ENCODE assay signal across 8 mouse cellular contexts in genomic region chr16:95350499-95350898, GRCm38 (mm10).
DNase-seq lines count a peak whose midpoint lies in the region; ATAC-seq and TF ChIP-seq lines count a peak whose summit lies in the region.

No protein-coding gene starts in this region.

- H3K9ac ChIP-seq in kidney, embryonic 14.5 days (ENCODE audit: low read depth, low read length) = no peak overlapping the region
- 0 out of 2 replicates have a peak overlapping the region, but pooled peaks have one; percentile 10 for H3K9ac ChIP-seq in midbrain, embryonic 16.5 days (ENCODE audit: low read depth, low read length)

- no peak overlapping the region for H3K4me2 ChIP-seq in kidney, embryonic 14.5 days (replicated peaks; ENCODE audit: low read depth, low read length)
- H3K4me2 ChIP-seq in midbrain, embryonic 16.5 days (ENCODE audit: low read length) = no peak overlapping the region

- H3K9me3 ChIP-seq in kidney, embryonic 14.5 days (ENCODE audit: control insufficient read depth, low read length) = no peaks in the 10 kb centered on the region
- no peaks in the 10 kb centered on the region for H3K9me3 ChIP-seq in midbrain, embryonic 16.5 days (replicated peaks; ENCODE audit: control insufficient read depth, low read length, poor library complexity, severe bottlenecking)

- intact Hi-C loops in heart, postnatal 10 days (cut with DNase I) = loop anchor here (2.0 to 5.0 kb wide), 2 partner anchors 107 to 220 kb away; no protein-coding TSS in a partner anchor
- intact Hi-C loops in left cerebral cortex, postnatal 25 days (cut with DNase I) = loop anchor here (2.0 to 5.0 kb wide), 2 partner anchors 597 to 614 kb away; no protein-coding TSS in a partner anchor

- no peaks in the 10 kb centered on the region for H3K27me3 ChIP-seq in kidney, adult 2 months (replicated peaks; ENCODE audit: control insufficient read depth, insufficient read depth, low read length)
- H3K27me3 ChIP-seq in kidney, embryonic 14.5 days (ENCODE audit: control insufficient read depth, insufficient read depth, low read length) = no peaks in the 10 kb centered on the region
- H3K27me3 ChIP-seq in midbrain, embryonic 16.5 days (ENCODE audit: control insufficient read depth, insufficient read depth, low read depth, low read length) = no peaks in the 10 kb centered on the region; the same call in 1 of the 2 replicates

- H3K27ac ChIP-seq in kidney, adult 2 months (ENCODE audit: insufficient read depth, low read depth, low read length) = no peak overlapping the region
- H3K27ac ChIP-seq in kidney, embryonic 14.5 days (ENCODE audit: low read depth, low read length) = no peak overlapping the region
- H3K27ac ChIP-seq in midbrain, embryonic 16.5 days (ENCODE audit: low read length) = no peak overlapping the region

- no peaks in the 10 kb centered on the region for H3K36me3 ChIP-seq in kidney, adult 2 months (ENCODE audit: control insufficient read depth, insufficient read depth, low read length)
- no peaks in the 10 kb centered on the region for H3K36me3 ChIP-seq in kidney, embryonic 14.5 days (ENCODE audit: control insufficient read depth, insufficient read depth, low read length)
- H3K36me3 ChIP-seq in midbrain, embryonic 16.5 days (ENCODE audit: control insufficient read depth, insufficient read depth, low read length) = no peaks in the 10 kb centered on the region

- WGBS in kidney, adult 2 months = 27% methylated on average over 3 of the region's 3 CpGs
- WGBS in kidney, embryonic 14.5 days = 32% methylated on average over 3 of the region's 3 CpGs
- WGBS in midbrain, embryonic 16.5 days = 28% methylated on average over 3 of the region's 3 CpGs

- TF ChIP-seq CTCF in kidney, adult 2 months (conservative IDR thresholded peaks at IDR 0.05; ENCODE audit: insufficient read depth, insufficient read length, low read depth, low read length) = peak; percentile 84

- no peak for ATAC-seq in kidney, embryonic 14.5 days (ENCODE audit: low FRiP score, low TSS enrichment)
- ATAC-seq in midbrain, embryonic 16.5 days = no peak

- H3K4me3 ChIP-seq in kidney, adult 2 months (ENCODE audit: insufficient read depth, low read depth, low read length) = no peak overlapping the region
- no peak overlapping the region for H3K4me3 ChIP-seq in kidney, embryonic 14.5 days (ENCODE audit: low read length)
- H3K4me3 ChIP-seq in midbrain, embryonic 16.5 days (ENCODE audit: low read depth, low read length) = no peak overlapping the region

- TF ChIP-seq POLR2A in kidney, adult 2 months (IDR thresholded peaks at IDR 0.05; ENCODE audit: low read depth, low read length) = no peak

- H3K4me1 ChIP-seq in kidney, adult 2 months (ENCODE audit: control insufficient read depth, insufficient read depth, low read length) = no peaks in the 10 kb centered on the region
- H3K4me1 ChIP-seq in kidney, embryonic 14.5 days (ENCODE audit: control insufficient read depth, insufficient read depth, low read length) = no peaks in the 10 kb centered on the region
- H3K4me1 ChIP-seq in midbrain, embryonic 16.5 days (ENCODE audit: control insufficient read depth, insufficient read depth, low read length) = peaks cover 3% of the 10 kb centered on the region

- DNase-seq in kidney, adult 2 months = peak; percentile 54
- peak; percentile 7 for DNase-seq in Muller cell, postnatal 12 days (ENCODE audit: inconsistent ontology term)
- peak; percentile 59 to 63 for DNase-seq in cerebellum, postnatal 36 days
- peak; percentile 63 to 73 for DNase-seq in heart, postnatal 10 days
- peak; percentile 37 to 58 for DNase-seq in left cerebral cortex, postnatal 25 days (ENCODE audit: low spot score in 2 of 2)
- peak; percentile 22 for DNase-seq in yolk sac, embryonic 10.5 days (ENCODE audit: low spot score)

Comparison
In these comparisons a context has a peak if more than half of its experiments do, and no peak if none do; other contexts are left out.
1. DNase-seq: peak in every context shown above with its lines; median percentile 68 in heart, postnatal 10 days; 61 in cerebellum, postnatal 36 days; 54 in kidney, adult 2 months; 48 in left cerebral cortex, postnatal 25 days; 22 in yolk sac, embryonic 10.5 days; 7 in Muller cell, postnatal 12 days.